Mouse (Mus musculus) urinary bladder, postnatal 10 days (tissue): ENCODE measurements around the gene Dmrt2.

Experiments used
- DNase-seq: peaks from one replicate; pipeline ENCODE4 v3.0.0; 2022; ENCODE audit warnings: low spot score

The Dmrt2 gene

GRCm38 (mm10) chr19:25672101-25672950 is at the start of gene Dmrt2:
Gene Dmrt2 (plus strand): TSS chr19:25672411.
- no peak for DNase-seq

DNA sequence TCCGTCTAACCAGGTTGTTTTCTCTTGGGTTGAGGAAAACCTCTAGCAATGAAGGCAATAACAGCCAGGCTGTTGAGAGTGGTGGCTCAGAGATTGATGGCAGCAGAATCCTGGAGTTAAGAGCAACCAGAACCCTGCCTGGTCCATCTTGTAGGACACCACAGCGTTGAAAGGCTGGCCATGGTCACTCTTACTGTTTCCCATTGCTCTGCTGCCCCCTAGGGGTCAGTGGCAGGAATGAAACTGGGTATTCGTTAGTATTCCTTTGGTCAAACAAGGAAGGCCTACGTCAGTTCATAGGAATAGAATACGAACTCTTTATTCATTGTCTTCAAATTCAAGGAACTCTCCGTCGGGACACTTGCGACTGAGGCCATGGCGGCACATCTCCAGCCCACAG is 43.7 kb upstream of the Dmrt2 start:
- no peak for DNase-seq

DNA sequence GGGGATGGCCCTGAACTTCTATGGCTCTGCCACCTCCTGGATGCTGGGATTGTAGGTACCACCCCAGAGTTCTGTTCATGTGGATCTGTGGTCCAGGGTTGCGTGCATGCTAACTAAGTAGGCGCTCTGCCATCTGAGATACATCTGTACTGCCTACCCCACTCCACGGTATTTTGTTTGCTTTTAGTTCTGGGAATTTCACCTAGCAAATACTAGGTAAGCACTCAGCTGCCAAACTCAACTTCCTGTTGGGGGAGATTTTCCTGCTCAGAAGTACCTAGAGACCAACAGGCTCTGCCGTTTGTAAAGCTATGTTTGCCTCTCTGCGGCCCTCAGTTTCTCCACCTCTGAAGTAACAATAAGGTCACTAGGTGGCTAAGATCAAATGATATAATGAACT is 37.1 kb upstream of the Dmrt2 start:
- DNase-seq, result no peak

DNA sequence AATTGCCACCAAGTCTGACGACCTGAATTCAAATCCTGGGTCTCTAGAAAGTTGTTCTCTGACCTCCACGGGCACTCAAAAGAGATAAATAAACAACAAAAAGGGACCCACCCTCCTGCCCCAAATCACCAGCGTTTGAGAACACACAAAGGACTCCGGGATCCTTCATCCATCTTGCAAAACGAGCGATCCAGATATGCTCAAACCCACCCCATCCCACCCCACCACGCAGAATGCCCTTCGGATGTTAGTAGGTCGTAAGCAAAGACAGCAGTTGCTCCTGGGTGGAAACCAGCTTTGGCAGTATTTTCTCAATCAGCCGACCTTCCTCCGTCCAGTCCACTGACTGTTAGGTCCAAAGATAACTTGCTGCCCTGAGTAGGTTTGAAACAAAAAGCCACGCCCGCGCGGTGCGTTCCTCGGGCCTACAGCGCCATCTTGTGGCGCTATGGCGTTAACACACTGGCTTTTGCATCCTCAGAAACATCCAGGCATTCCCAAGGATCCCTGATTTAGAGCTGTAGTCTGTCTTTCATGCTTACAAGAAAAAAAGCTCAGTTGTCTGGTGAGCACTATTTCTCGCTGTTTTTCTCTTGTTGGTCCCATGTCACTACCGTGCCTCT is 36.5 kb upstream of the Dmrt2 start:
- DNase-seq, result no peak

- DNase-seq, result no peak
Measured at GRCm38 (mm10) chr19:25638766-25639361, 33.3 kb upstream of the Dmrt2 start.

GRCm38 (mm10) chr19:25641786-25642185 is 30.4 kb upstream of the Dmrt2 start:
- DNase-seq, result no peak

- no peak for DNase-seq
Measured at GRCm38 (mm10) chr19:25647136-25647535, 25.1 kb upstream of the Dmrt2 start.

DNA sequence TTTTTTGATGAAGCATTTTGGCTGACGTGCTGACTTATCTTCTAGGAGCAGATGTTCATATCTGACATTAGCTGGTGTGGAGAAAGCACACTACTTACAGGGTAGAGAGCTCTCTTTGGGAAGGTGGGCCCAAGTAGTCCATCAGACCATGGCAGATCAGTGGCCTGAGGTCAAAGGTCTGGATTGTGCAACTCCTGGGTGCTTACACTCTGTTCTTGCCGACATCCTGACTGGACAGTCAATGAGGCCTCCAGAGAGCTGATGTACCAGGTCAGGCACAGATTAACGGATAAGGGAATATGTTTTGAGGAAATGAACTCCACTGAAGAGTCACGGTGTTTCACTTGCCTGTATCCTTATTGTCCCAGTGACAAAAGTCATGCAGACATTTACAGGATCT is 23.5 kb upstream of the Dmrt2 start:
- no peak for DNase-seq

GRCm38 (mm10) chr19:25650474-25650873 is 21.7 kb upstream of the Dmrt2 start:
- no peak for DNase-seq

GRCm38 (mm10) chr19:25652560-25652959 is 19.7 kb upstream of the Dmrt2 start:
- no peak for DNase-seq

GRCm38 (mm10) chr19:25654034-25654749 is 18.0 kb upstream of the Dmrt2 start:
- DNase-seq, result no peak

GRCm38 (mm10) chr19:25665486-25666339 is 6.5 kb upstream of the Dmrt2 start:
- no peak for DNase-seq

- no peak for DNase-seq
Measured at GRCm38 (mm10) chr19:25667836-25668235, 4.4 kb upstream of the Dmrt2 start.

DNA sequence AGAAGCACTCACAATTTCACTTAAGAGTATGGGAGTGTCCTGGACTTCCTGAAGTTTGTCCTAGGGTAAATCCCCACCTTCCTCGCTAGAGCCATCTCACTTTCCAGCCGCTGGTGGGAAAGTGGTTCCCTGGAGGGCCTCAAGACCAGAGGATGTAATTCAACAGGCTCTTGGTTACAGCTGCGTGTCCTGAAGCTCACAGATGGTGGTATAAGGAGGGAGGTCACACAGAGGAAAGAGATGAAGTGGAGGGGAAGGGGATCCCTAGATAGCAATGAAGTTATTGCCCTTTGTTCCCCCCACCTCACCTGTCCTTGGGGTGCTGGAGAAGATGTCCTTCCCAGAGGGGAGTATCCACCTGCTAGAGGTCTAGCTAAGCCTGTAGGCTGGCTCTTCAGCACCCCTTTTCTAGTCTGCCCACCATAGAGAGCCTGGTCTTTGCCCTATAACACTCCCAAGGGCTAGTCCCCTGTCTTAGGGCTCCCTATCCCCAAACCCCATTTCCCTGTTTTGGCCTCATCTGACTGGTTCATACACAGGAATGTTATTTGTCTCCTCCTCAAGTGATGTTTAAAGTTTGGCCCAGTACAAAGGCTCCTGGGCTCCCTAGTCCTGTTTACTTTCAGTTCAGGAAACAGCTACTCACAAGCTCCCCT is 2.5 kb upstream of the Dmrt2 start:
- DNase-seq, result no peak

GRCm38 (mm10) chr19:25670571-25671285 is 1.5 kb upstream of the Dmrt2 start:
- DNase-seq, result no peak

DNA sequence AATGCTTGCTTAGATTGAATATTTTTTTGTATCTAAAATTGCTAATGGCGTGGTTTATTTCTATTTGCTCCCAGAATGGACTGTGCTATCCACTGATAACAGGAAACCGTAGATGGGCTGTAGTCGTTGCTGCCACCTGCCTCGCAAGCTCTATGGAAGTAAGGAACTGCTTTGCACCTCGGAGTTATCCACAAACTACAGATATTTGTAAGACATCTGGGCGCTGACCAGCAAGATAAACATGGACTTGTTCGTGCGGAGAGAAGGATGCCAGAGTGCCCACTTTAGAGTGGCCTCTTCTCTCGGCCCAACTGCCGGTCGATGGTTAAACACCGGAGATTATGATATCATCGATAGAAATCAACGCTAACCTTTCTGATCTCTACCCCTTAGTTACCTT is 530 bp upstream of the Dmrt2 start:
- no peak for DNase-seq

GRCm38 (mm10) chr19:25673224-25674055 is 1.2 kb downstream of the Dmrt2 start:
- no peak for DNase-seq

DNA sequence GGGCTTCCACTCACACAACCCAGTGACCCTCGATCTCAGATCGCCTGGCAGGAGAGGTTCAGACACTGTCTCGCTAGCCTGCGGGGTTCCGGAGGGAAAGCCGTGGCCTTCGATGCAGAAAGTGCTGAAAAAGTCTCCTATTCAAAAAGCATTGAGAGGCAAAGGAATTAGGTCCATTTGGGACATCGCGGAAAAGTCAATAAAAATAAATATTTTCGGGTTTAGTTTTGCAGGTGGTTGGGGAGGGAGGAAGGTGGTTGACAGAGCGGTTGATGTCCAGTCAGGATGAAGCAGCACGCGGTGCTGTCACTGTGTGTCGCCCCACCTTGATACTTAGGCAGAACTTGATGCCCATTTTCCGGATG is 1.8 kb downstream of the Dmrt2 start:
- DNase-seq, result no peak

DNA sequence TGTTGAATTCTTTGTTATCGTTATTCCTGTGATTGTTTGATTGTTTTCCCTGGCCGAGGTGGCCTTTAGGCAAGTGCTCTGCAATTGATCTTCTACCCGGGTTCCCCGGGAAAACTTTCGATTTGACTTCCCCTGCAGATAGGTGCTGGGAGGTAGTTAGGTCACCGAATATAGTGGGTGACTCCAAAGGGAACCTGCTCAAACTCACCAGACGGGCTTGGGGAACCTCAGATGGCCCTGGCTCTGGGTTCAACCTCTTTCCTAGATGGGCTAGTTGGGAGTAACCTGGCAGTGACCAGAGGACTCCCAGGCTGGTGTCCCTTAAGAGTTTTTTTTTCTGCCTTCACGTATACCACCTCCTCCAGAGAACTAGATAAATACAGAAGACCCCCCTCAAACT is 2.5 kb downstream of the Dmrt2 start:
- no peak for DNase-seq
